In genomic region chr19:46763356-46763755, GRCm38 (mm10) we compare ENCODE assay signal across 8 mouse cellular contexts. TPM values are rescaled to one million over a fixed set of nuclear protein-coding genes. Genes with fewer than 3 reads are reported as not detected.
DNase-seq lines count a peak whose midpoint lies in the region; ATAC-seq and TF ChIP-seq lines count a peak whose summit lies in the region.

No protein-coding gene starts in this region.

- peak overlapping the region; percentile 79 for H3K9ac ChIP-seq in hindbrain, embryonic 14.5 days
- H3K9ac ChIP-seq in midbrain, embryonic 16.5 days (ENCODE audit: low read depth, low read length): peak overlapping the region; percentile 85; the same call in 1 of the 2 replicates

- H3K27ac ChIP-seq in kidney, adult 2 months (ENCODE audit: insufficient read depth, low read depth, low read length): no peak overlapping the region
- H3K27ac ChIP-seq in cortical plate, adult 2 months (ENCODE audit: insufficient read depth, low read length): no peak overlapping the region
- H3K27ac ChIP-seq in hindbrain, embryonic 14.5 days: no peak overlapping the region
- no peak overlapping the region for H3K27ac ChIP-seq in midbrain, embryonic 16.5 days (ENCODE audit: low read length)

- peak overlapping the region; percentile 63 for H3K4me3 ChIP-seq in kidney, adult 2 months (ENCODE audit: insufficient read depth, low read depth, low read length)
- peak overlapping the region; percentile 98 for H3K4me3 ChIP-seq in cortical plate, adult 2 months (ENCODE audit: insufficient read depth, low read length)
- peak overlapping the region; percentile 84 for H3K4me3 ChIP-seq in hindbrain, embryonic 14.5 days (replicated peaks; ENCODE audit: low read length)
- peak overlapping the region; percentile 86 for H3K4me3 ChIP-seq in midbrain, embryonic 16.5 days (ENCODE audit: low read depth, low read length)

- DNase-seq in kidney, adult 2 months: no peak
- DNase-seq in kidney, adult 8-10 months: no peak
- DNase-seq in hindbrain, embryonic 14.5 days (ENCODE audit: low spot score): no peak
- no peak for DNase-seq in layer of hippocampus, adult 9-11 months
- DNase-seq in B cell, adult 2 months: no peak
- no peak for DNase-seq in natural killer cell, adult 2 months (ENCODE audit: low spot score in 2 of 2)

- WGBS in kidney, adult 2 months: 40% methylated on average over 7 of the region's 7 CpGs
- 11% methylated on average over 7 of the region's 7 CpGs for WGBS in hindbrain, embryonic 14.5 days
- 6% methylated on average over 7 of the region's 7 CpGs for WGBS in midbrain, embryonic 16.5 days

- no peak for ATAC-seq in hindbrain, embryonic 14.5 days (ENCODE audit: low FRiP score)
- no peak for ATAC-seq in midbrain, embryonic 16.5 days

- no peak for TF ChIP-seq CTCF in kidney, adult 2 months (conservative IDR thresholded peaks at IDR 0.05; ENCODE audit: insufficient read depth, insufficient read length, low read depth, low read length)
- no peak for TF ChIP-seq CTCF in cortical plate, adult 2 months (IDR thresholded peaks at IDR 0.05; ENCODE audit: extremely low read depth, insufficient read depth, low read length)

- H3K4me1 ChIP-seq in kidney, adult 2 months (ENCODE audit: control insufficient read depth, insufficient read depth, low read length): peaks cover 17% of the 10 kb centered on the region; the same call in 1 of the 2 replicates
- no peaks in the 10 kb centered on the region for H3K4me1 ChIP-seq in cortical plate, adult 2 months (ENCODE audit: control insufficient read depth, insufficient read depth, low read length)
- H3K4me1 ChIP-seq in hindbrain, embryonic 14.5 days (replicated peaks; ENCODE audit: control insufficient read depth, insufficient read depth, low read length): peaks cover 41% of the 10 kb centered on the region
- peaks cover 31% of the 10 kb centered on the region for H3K4me1 ChIP-seq in midbrain, embryonic 16.5 days (ENCODE audit: control insufficient read depth, insufficient read depth, low read length)

- no peaks in the 10 kb centered on the region for H3K36me3 ChIP-seq in kidney, adult 2 months (ENCODE audit: control insufficient read depth, insufficient read depth, low read length)
- no peaks in the 10 kb centered on the region for H3K36me3 ChIP-seq in hindbrain, embryonic 14.5 days (replicated peaks; ENCODE audit: control insufficient read depth, insufficient read depth)
- no peaks in the 10 kb centered on the region for H3K36me3 ChIP-seq in midbrain, embryonic 16.5 days (ENCODE audit: control insufficient read depth, insufficient read depth, low read length)

- peak overlapping the region; percentile 99 for H3K4me2 ChIP-seq in hindbrain, embryonic 14.5 days (replicated peaks)
- peak overlapping the region; percentile 95 for H3K4me2 ChIP-seq in midbrain, embryonic 16.5 days (ENCODE audit: low read length)

- no peak for TF ChIP-seq POLR2A in kidney, adult 2 months (IDR thresholded peaks at IDR 0.05; ENCODE audit: low read depth, low read length)
- no peak for TF ChIP-seq POLR2A in cortical plate, adult 2 months (IDR thresholded peaks at IDR 0.05; ENCODE audit: extremely low read depth, insufficient read depth, low read length)

- H3K27me3 ChIP-seq in kidney, adult 2 months (replicated peaks; ENCODE audit: control insufficient read depth, insufficient read depth, low read length): no peaks in the 10 kb centered on the region
- H3K27me3 ChIP-seq in hindbrain, embryonic 14.5 days (ENCODE audit: control insufficient read depth, insufficient read depth, low read length): peaks cover 7% of the 10 kb centered on the region; the same call in 1 of the 2 replicates
- H3K27me3 ChIP-seq in midbrain, embryonic 16.5 days (ENCODE audit: control insufficient read depth, insufficient read depth, low read depth, low read length): 0 out of 2 replicates have a peak, but pooled peaks cover 2% of the 10 kb centered on the region

- H3K9me3 ChIP-seq in hindbrain, embryonic 14.5 days (ENCODE audit: control insufficient read depth, low read length): no peaks in the 10 kb centered on the region
- H3K9me3 ChIP-seq in midbrain, embryonic 16.5 days (replicated peaks; ENCODE audit: control insufficient read depth, low read length, poor library complexity, severe bottlenecking): no peaks in the 10 kb centered on the region

RNA-seq across cellular contexts. Expression of gene Cnnm2, which starts 2.0 kb away (rescaled TPM):
- 26.4 and 36.1 TPM in 2 replicates for polyA plus RNA-seq in kidney, adult 2 months (2012; rRNA removed)
- 27.5 and 28.9 TPM in 2 replicates for polyA plus RNA-seq in cortical plate, adult 2 months (2012; rRNA removed)
- polyA plus RNA-seq in hindbrain, embryonic 14.5 days (2014; fragmentation: Nextera tagmentation; extraction: Ambion mirVana): 9.3 and 10.8 TPM in 2 replicates
- polyA plus RNA-seq in midbrain, embryonic 16.5 days (2015; fragmentation: Nextera tagmentation; extraction: Ambion mirVana): 6.8 and 7.0 TPM in 2 replicates

RNA-seq across cellular contexts. Expression of gene As3mt, which starts 56.1 kb away (rescaled TPM):
- 28.8 and 43.7 TPM in 2 replicates for polyA plus RNA-seq in kidney, adult 2 months (2012; rRNA removed)
- 15.5 and 15.8 TPM in 2 replicates for polyA plus RNA-seq in cortical plate, adult 2 months (2012; rRNA removed)
- polyA plus RNA-seq in hindbrain, embryonic 14.5 days (2014; fragmentation: Nextera tagmentation; extraction: Ambion mirVana): 38.6 and 40.1 TPM in 2 replicates
- polyA plus RNA-seq in midbrain, embryonic 16.5 days (2015; fragmentation: Nextera tagmentation; extraction: Ambion mirVana): 35.6 and 38.1 TPM in 2 replicates
